Mouse (Mus musculus) thymus, adult 2 months (tissue): Measurements from ENCODE around the gene Fbxl18.

Experiments
- CTCF ChIP-seq: fragments of 200-500 bp; IDR thresholded peaks from 2 replicates; pipeline ENCODE4 v1.5.1; 2012; ENCODE audit warnings: mild to moderate bottlenecking, control low read depth, low read length, moderate library complexity, borderline replicate concordance; ENCODE audit not compliant: control insufficient read depth, poor library complexity, insufficient read depth; ENCODE audit errors: extremely low read depth
- POLR2A ChIP-seq: fragments of 200-500 bp; IDR thresholded peaks from 2 replicates; pipeline ENCODE4 v1.6.1; 2012; ENCODE audit warnings: mild to moderate bottlenecking, low read length, control low read depth, moderate library complexity; ENCODE audit not compliant: control insufficient read depth, poor library complexity, insufficient read depth; ENCODE audit errors: extremely low read depth

- TF ChIP-seq POLR2A (no peak), CTCF (no peak)
Observed at GRCm38 (mm10) chr5:142876896-142877295, 18.3 kb downstream of the Fbxl18 start.
